Mouse (Mus musculus): ENCODE results near the gene Frs2.

Gene Frs2

GRCm38 (mm10) chr10:117148361-117149003 lies at the start of gene Frs2:
TSS of gene Frs2 (minus strand) at chr10:117148534.
- DNase-seq (ENCODE audit: low spot score): peak; percentile 94

- DNase-seq (ENCODE audit: low spot score): no peak
These were observed 48.4 kb upstream of the Frs2 start for GRCm38 (mm10) chr10:117196696-117197095.

- no peak for DNase-seq (ENCODE audit: low spot score)
These were observed 47.4 kb upstream of the Frs2 start for GRCm38 (mm10) chr10:117195748-117196147.

- DNase-seq (ENCODE audit: low spot score): no peak
These were observed 46.7 kb upstream of the Frs2 start for GRCm38 (mm10) chr10:117195005-117195404.

- DNase-seq (ENCODE audit: low spot score): no peak
These were observed 45.0 kb upstream of the Frs2 start for GRCm38 (mm10) chr10:117193364-117193763.

GRCm38 (mm10) chr10:117185399-117186089 lies 37.2 kb upstream of the Frs2 start:
- no peak for DNase-seq (ENCODE audit: low spot score)

- DNase-seq (ENCODE audit: low spot score): no peak
These were observed 32.8 kb upstream of the Frs2 start for GRCm38 (mm10) chr10:117181098-117181497.

GRCm38 (mm10) chr10:117174645-117175044 lies 26.3 kb upstream of the Frs2 start:
- no peak for DNase-seq (ENCODE audit: low spot score)

- DNase-seq (ENCODE audit: low spot score): no peak
These were observed 25.5 kb upstream of the Frs2 start for GRCm38 (mm10) chr10:117173566-117174438.

- no peak for DNase-seq (ENCODE audit: low spot score)
These were observed 24.8 kb upstream of the Frs2 start for GRCm38 (mm10) chr10:117173111-117173510.

GRCm38 (mm10) chr10:117172069-117172468 lies 23.7 kb upstream of the Frs2 start:
- no peak for DNase-seq (ENCODE audit: low spot score)

- no peak for DNase-seq (ENCODE audit: low spot score)
These were observed 18.6 kb upstream of the Frs2 start for GRCm38 (mm10) chr10:117166785-117167425.

GRCm38 (mm10) chr10:117162662-117163061 lies 14.3 kb upstream of the Frs2 start:
- DNase-seq (ENCODE audit: low spot score): peak; percentile 28

GRCm38 (mm10) chr10:117160099-117160498 lies 11.8 kb upstream of the Frs2 start:
- no peak for DNase-seq (ENCODE audit: low spot score)

GRCm38 (mm10) chr10:117152247-117152646 lies 3.9 kb upstream of the Frs2 start:
- no peak for DNase-seq (ENCODE audit: low spot score)

GRCm38 (mm10) chr10:117151676-117152075 lies 3.3 kb upstream of the Frs2 start:
- DNase-seq (ENCODE audit: low spot score): no peak

GRCm38 (mm10) chr10:117151241-117151640 lies 2.9 kb upstream of the Frs2 start:
- DNase-seq (ENCODE audit: low spot score): no peak

GRCm38 (mm10) chr10:117150764-117151163 lies 2.4 kb upstream of the Frs2 start:
- no peak for DNase-seq (ENCODE audit: low spot score)

GRCm38 (mm10) chr10:117149942-117150617 lies 1.7 kb upstream of the Frs2 start:
- DNase-seq (ENCODE audit: low spot score): peak; percentile 22

GRCm38 (mm10) chr10:117149241-117149640 lies 907 bp upstream of the Frs2 start:
- DNase-seq (ENCODE audit: low spot score): no peak

- DNase-seq (ENCODE audit: low spot score): no peak
These were observed 622 bp downstream of the Frs2 start for GRCm38 (mm10) chr10:117147463-117148360.
